Mouse (Mus musculus): ENCODE results near the gene Cep128. TPM values are rescaled to one million over a fixed set of nuclear protein-coding genes. Genes with fewer than 3 reads are reported as not detected.
A peak's percentile ranks its signal among the peaks of the same experiment; 100 is the strongest.

Cep128 gene
- polyA plus RNA-seq, 1 experiment from 2014 or later, result 3.4 TPM

DNA sequence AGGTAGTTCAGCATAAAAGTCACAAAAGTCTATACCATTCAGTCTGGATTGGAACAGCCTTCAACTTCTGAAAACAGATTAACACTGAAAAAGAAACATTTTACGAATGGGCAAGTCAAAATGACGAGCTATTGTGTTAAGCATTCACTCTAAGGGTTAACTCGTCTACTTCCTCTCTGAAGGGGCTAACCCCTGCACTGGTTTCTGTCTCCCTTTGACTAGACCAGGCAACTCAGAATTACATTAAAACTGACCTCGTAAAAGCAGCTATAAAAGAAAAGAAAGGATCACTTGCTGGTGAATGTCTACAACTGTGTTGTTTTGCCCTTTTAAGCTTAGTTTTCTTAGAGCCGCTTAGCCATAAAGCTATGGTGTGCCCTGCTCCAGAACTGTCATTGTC, 79.2 kb downstream of the Cep128 start:
- no peaks in the 10 kb centered on the region for H3K4me1 ChIP-seq

GRCm38 (mm10) chr12:91298700-91299099, 85.5 kb downstream of the Cep128 start:
- ATAC-seq (ENCODE audit: low FRiP score), result no peak
- Histone ChIP-seq H3K27ac (replicated peaks) (no peak overlapping the region), H3K36me3 (no peaks in the 10 kb centered on the region), H3K9me3 (replicated peaks) (no peaks in the 10 kb centered on the region), H3K4me2 (no peak overlapping the region), H3K4me3 (replicated peaks) (no peak overlapping the region), H3K4me1 (peaks cover 9% of the 10 kb centered on the region; the same call in 1 of the 2 replicates), H3K27me3 (replicated peaks) (no peaks in the 10 kb centered on the region), H3K9ac (replicated peaks) (no peak overlapping the region)
- 97% methylated on average over 6 of the region's 6 CpGs for WGBS

More for the DNA sequence above, 79.2 kb downstream of the Cep128 start:
- Histone ChIP-seq H3K9ac (replicated peaks) (no peak overlapping the region), H3K4me3 (replicated peaks) (no peak overlapping the region), H3K27ac (replicated peaks) (no peak overlapping the region), H3K4me2 (no peak overlapping the region), H3K27me3 (replicated peaks) (no peaks in the 10 kb centered on the region), H3K9me3 (replicated peaks) (no peaks in the 10 kb centered on the region), H3K36me3 (no peaks in the 10 kb centered on the region)
- 29% methylated on average over 5 of the region's 5 CpGs for whole genome bisulfite sequencing
- ATAC-seq (ENCODE audit: low FRiP score), result no peak

GRCm38 (mm10) chr12:91295870-91296269, 88.3 kb downstream of the Cep128 start:
- peaks cover 9% of the 10 kb centered on the region; the same call in 1 of the 2 replicates for H3K4me1 ChIP-seq
- H3K27me3 ChIP-seq (replicated peaks), result no peaks in the 10 kb centered on the region
- peak; percentile 66 for ATAC-seq (ENCODE audit: low FRiP score)
- H3K9ac ChIP-seq (replicated peaks), result no peak overlapping the region
- H3K27ac ChIP-seq (replicated peaks), result peak overlapping the region; percentile 24; the same call in 1 of the 2 replicates
- WGBS, result 48% methylated on average over 7 of the region's 7 CpGs
- H3K36me3 ChIP-seq, result no peaks in the 10 kb centered on the region
- H3K9me3 ChIP-seq (replicated peaks), result no peaks in the 10 kb centered on the region
- H3K4me2 ChIP-seq, result peak overlapping the region; percentile 9; the same call in 1 of the 2 replicates
- H3K4me3 ChIP-seq (replicated peaks), result no peak overlapping the region

- Histone ChIP-seq H3K36me3 (no peaks in the 10 kb centered on the region), H3K4me1 (peaks cover 9% of the 10 kb centered on the region; the same call in 1 of the 2 replicates), H3K9ac (replicated peaks) (no peak overlapping the region), H3K9me3 (replicated peaks) (no peaks in the 10 kb centered on the region), H3K4me2 (no peak overlapping the region), H3K4me3 (replicated peaks) (no peak overlapping the region), H3K27me3 (replicated peaks) (no peaks in the 10 kb centered on the region), H3K27ac (replicated peaks) (peak overlapping the region; percentile 24; the same call in 1 of the 2 replicates)
- 72% methylated on average over 3 of the region's 3 CpGs for WGBS
- no peak for ATAC-seq (ENCODE audit: low FRiP score)
Observed at GRCm38 (mm10) chr12:91295436-91295835, 88.8 kb downstream of the Cep128 start.

DNA sequence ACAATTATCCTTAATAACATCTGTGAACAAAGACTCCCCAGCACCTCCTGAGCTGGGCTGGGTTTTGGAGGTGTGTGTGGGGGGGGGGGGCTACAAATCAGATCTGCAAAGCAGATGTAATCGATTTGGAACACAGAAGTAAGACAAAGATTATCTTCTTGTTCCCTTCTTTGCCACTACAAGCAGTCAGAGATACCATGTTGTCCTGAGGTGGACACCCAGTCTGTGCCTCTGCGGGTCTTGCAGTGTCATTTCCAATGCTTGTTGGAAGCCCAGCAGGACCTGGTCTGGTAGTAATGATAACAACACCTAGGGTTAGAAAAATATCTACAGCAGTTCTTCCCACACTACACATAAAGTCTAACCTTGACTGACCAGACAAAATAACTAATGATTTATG, 110.3 kb downstream of the Cep128 start:
- H3K36me3 ChIP-seq, result no peaks in the 10 kb centered on the region
- no peak overlapping the region for H3K4me2 ChIP-seq
- WGBS, result 91% methylated on average over 2 of the region's 2 CpGs
- H3K9ac ChIP-seq (replicated peaks), result no peak overlapping the region
- no peaks in the 10 kb centered on the region for H3K9me3 ChIP-seq (replicated peaks)
- no peaks in the 10 kb centered on the region for H3K4me1 ChIP-seq
- no peak for ATAC-seq (ENCODE audit: low FRiP score)
- no peak overlapping the region for H3K4me3 ChIP-seq (replicated peaks)
- no peaks in the 10 kb centered on the region for H3K27me3 ChIP-seq (replicated peaks)
- no peak overlapping the region for H3K27ac ChIP-seq (replicated peaks)

DNA sequence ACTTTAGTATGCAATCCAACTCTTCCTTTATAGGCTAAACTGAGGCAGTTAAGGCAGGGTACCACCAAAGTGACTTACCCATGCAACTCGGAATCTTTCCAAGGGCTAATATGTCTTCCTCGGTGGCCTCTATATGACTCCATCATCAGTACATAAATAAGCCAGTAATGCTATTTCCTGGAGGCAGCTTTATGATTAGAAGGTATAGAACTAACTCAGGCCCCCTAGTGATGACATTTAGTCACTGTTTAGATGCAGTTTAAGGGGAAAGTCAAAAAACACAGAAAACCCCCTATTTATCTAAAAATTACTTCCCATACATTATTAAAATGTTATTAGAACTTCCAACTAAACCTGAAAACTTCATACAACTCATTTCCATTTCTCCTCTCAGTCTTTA, 114.6 kb downstream of the Cep128 start:
- Histone ChIP-seq H3K4me2 (no peak overlapping the region), H3K27me3 (replicated peaks) (no peaks in the 10 kb centered on the region), H3K4me1 (peaks cover 9% of the 10 kb centered on the region), H3K36me3 (no peaks in the 10 kb centered on the region), H3K27ac (replicated peaks) (no peak overlapping the region), H3K9me3 (replicated peaks) (no peaks in the 10 kb centered on the region), H3K4me3 (replicated peaks) (no peak overlapping the region), H3K9ac (replicated peaks) (no peak overlapping the region)
- WGBS, result 84% methylated on average over 2 of the region's 2 CpGs
- ATAC-seq (ENCODE audit: low FRiP score), result no peak

GRCm38 (mm10) chr12:91268974-91269373, 115.2 kb downstream of the Cep128 start:
- no peak overlapping the region for H3K4me2 ChIP-seq
- H3K4me1 ChIP-seq, result peaks cover 9% of the 10 kb centered on the region
- H3K27ac ChIP-seq (replicated peaks), result no peak overlapping the region
- 91% methylated on average over 3 of the region's 3 CpGs for WGBS
- H3K27me3 ChIP-seq (replicated peaks), result no peaks in the 10 kb centered on the region
- no peak for ATAC-seq (ENCODE audit: low FRiP score)
- H3K36me3 ChIP-seq, result no peaks in the 10 kb centered on the region
- H3K4me3 ChIP-seq (replicated peaks), result no peak overlapping the region
- no peaks in the 10 kb centered on the region for H3K9me3 ChIP-seq (replicated peaks)
- no peak overlapping the region for H3K9ac ChIP-seq (replicated peaks)

DNA sequence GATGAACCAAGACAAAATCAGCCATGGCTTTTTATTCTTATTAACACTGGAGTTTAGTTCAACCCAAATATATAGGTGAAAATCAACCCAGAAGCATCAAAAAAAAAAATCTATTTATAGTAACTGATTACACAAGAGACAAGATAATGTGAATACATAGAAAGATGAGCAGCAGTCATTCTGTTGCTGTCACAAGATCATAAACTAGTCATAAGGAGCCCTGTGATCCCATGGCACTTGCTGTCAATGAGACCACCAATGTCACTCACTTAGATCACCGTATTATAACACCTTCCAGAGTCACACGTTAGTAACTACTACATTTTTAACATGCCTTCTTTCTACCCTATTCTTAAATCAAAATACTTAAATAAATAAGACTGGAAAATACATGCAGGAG, 118.2 kb downstream of the Cep128 start:
- H3K36me3 ChIP-seq, result no peaks in the 10 kb centered on the region
- no peaks in the 10 kb centered on the region for H3K27me3 ChIP-seq (replicated peaks)
- H3K9me3 ChIP-seq (replicated peaks), result no peaks in the 10 kb centered on the region
- no peak for ATAC-seq (ENCODE audit: low FRiP score)
- H3K9ac ChIP-seq (replicated peaks), result no peak overlapping the region
- no peak overlapping the region for H3K4me3 ChIP-seq (replicated peaks)
- H3K27ac ChIP-seq (replicated peaks), result no peak overlapping the region
- peaks cover 9% of the 10 kb centered on the region for H3K4me1 ChIP-seq
- 82% methylated on average over 2 of the region's 2 CpGs for WGBS
- no peak overlapping the region for H3K4me2 ChIP-seq

- no peak overlapping the region for H3K27ac ChIP-seq (replicated peaks)
- no peak for ATAC-seq (ENCODE audit: low FRiP score)
- WGBS, result 22% methylated on average over 5 of the region's 5 CpGs
Observed at GRCm38 (mm10) chr12:91265462-91265861, 118.7 kb downstream of the Cep128 start.

DNA sequence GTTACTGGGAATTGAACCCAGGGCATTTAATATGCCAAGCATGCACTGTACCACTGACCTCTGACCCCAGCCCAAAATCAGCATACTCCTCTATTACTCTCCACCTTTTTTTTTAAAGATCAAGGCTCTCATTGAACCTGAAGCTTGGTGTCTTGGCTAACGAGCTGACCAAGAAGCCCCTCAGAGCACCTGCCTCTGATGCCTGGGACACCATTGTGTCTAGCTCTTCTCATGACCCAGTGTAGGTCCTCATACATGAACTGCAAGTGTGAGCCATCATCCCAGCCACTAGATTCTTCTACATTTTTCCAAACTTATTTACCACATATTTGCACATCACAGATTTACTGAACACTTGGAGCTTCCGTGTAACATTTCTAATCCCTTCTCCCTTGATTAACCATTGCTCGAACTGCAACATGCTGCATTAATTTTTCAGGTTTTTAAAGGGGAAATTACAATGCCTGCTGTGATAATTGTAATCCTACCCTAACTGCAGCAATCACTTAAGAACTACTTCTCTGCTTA, 119.3 kb downstream of the Cep128 start:
- ATAC-seq (ENCODE audit: low FRiP score), result no peak

More at GRCm38 (mm10) chr12:91265462-91265861, 118.7 kb downstream of the Cep128 start:
- Histone ChIP-seq H3K4me1 (peaks cover 9% of the 10 kb centered on the region), H3K9ac (replicated peaks) (no peak overlapping the region), H3K4me3 (replicated peaks) (no peak overlapping the region), H3K9me3 (replicated peaks) (no peaks in the 10 kb centered on the region), H3K36me3 (no peaks in the 10 kb centered on the region), H3K27me3 (replicated peaks) (no peaks in the 10 kb centered on the region), H3K4me2 (no peak overlapping the region)

GRCm38 (mm10) chr12:91263705-91264104, 120.5 kb downstream of the Cep128 start:
- ATAC-seq (ENCODE audit: low FRiP score), result no peak
- Histone ChIP-seq H3K27ac (replicated peaks) (no peak overlapping the region), H3K9me3 (replicated peaks) (no peaks in the 10 kb centered on the region), H3K4me3 (replicated peaks) (no peak overlapping the region), H3K4me1 (peaks cover 9% of the 10 kb centered on the region), H3K27me3 (replicated peaks) (no peaks in the 10 kb centered on the region), H3K36me3 (no peaks in the 10 kb centered on the region), H3K4me2 (no peak overlapping the region), H3K9ac (replicated peaks) (no peak overlapping the region)
- WGBS, result 59% methylated on average over 3 of the region's 3 CpGs

More for the DNA sequence above, 119.3 kb downstream of the Cep128 start:
- no peak overlapping the region for H3K4me2 ChIP-seq
- H3K9me3 ChIP-seq (replicated peaks), result no peaks in the 10 kb centered on the region
- H3K4me1 ChIP-seq, result peaks cover 9% of the 10 kb centered on the region
- no peak overlapping the region for H3K4me3 ChIP-seq (replicated peaks)
- H3K27ac ChIP-seq (replicated peaks), result no peak overlapping the region
- no peak overlapping the region for H3K9ac ChIP-seq (replicated peaks)
- H3K27me3 ChIP-seq (replicated peaks), result no peaks in the 10 kb centered on the region
- WGBS, result 41% methylated on average over 3 of the region's 3 CpGs
- no peaks in the 10 kb centered on the region for H3K36me3 ChIP-seq

DNA sequence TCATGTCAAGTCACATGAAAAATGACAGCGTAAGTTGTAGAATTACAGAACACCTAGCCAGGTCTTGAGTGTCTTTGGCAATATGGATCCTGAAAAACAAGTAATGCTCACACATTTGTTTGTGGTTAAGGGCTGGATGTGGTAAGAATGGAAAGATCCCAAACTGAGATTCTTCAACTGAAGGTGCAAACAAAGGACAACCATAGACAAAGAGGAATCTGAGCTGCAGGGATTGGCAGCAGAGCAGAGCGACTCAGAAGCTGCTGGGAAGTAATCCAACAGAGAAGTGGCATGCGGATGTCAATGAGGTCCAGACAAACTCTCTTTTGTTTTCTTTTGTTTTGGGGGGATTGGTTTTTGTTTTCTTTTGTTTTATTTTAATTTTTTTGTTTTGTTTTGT, 121.4 kb downstream of the Cep128 start:
- H3K27me3 ChIP-seq (replicated peaks), result no peaks in the 10 kb centered on the region
- WGBS, result 79% methylated on average over 3 of the region's 3 CpGs
- no peak overlapping the region for H3K27ac ChIP-seq (replicated peaks)
- no peak overlapping the region for H3K4me3 ChIP-seq (replicated peaks)
- peaks cover 9% of the 10 kb centered on the region for H3K4me1 ChIP-seq
- H3K9me3 ChIP-seq (replicated peaks), result no peaks in the 10 kb centered on the region
- ATAC-seq (ENCODE audit: low FRiP score), result no peak
- H3K4me2 ChIP-seq, result no peak overlapping the region
- no peak overlapping the region for H3K9ac ChIP-seq (replicated peaks)
- no peaks in the 10 kb centered on the region for H3K36me3 ChIP-seq
